Mouse (Mus musculus) erythroblast, embryonic 14.5 days (primary cell): ENCODE measurements around the gene Dpp4. TPM values are rescaled to one million over a fixed set of nuclear protein-coding genes. Genes with fewer than 3 reads are reported as not detected.

ENCODE experiments used
- H3K27me3 ChIP-seq: 2 replicates; pipeline ENCODE4 v1.6.1; 2012; ENCODE audit warnings: inconsistent platforms; ENCODE audit not compliant: control insufficient read depth
- H3K36me3 ChIP-seq: 2 replicates; pipeline ENCODE4 v1.6.1; 2012; ENCODE audit warnings: mild to moderate bottlenecking, inconsistent platforms; ENCODE audit not compliant: control insufficient read depth
- H3K4me1 ChIP-seq: 2 replicates; pipeline ENCODE4 v1.6.1; 2012; ENCODE audit warnings: inconsistent platforms; ENCODE audit not compliant: control insufficient read depth
- H3K4me3 ChIP-seq: replicated peaks from 2 replicates; pipeline ENCODE3; 2012; ENCODE audit warnings: moderate library complexity, mild to moderate bottlenecking, inconsistent platforms
- H3K9me3 ChIP-seq: 2 replicates; pipeline ENCODE4 v1.6.1; 2012; ENCODE audit warnings: low read length, inconsistent platforms, mixed read lengths; ENCODE audit not compliant: control insufficient read depth
- GATA1 ChIP-seq: IDR thresholded peaks from 2 replicates; pipeline ENCODE4 v1.6.1; 2012; ENCODE audit warnings: low read length, inconsistent platforms, mixed read lengths
- TAL1 ChIP-seq: IDR thresholded peaks from 3 replicates; pipeline ENCODE4 v1.6.1; 2012; ENCODE audit warnings: low read length, inconsistent platforms, mixed read lengths
- polyA plus RNA-seq: library from polyadenylated mRNA; stranded (reverse); fragments of >175 nt; gene quantifications from 2 replicates; pipeline ENCODE4 v1.2.3, GENCODE M21; 2012

Dpp4 gene
- polyA plus RNA-seq, 1 experiment: not detected

- Histone ChIP-seq H3K9me3 (no peaks in the 10 kb centered on the region), H3K36me3 (no peaks in the 10 kb centered on the region), H3K4me1 (no peaks in the 10 kb centered on the region), H3K27me3 (no peaks in the 10 kb centered on the region), H3K4me3 (no peak overlapping the region)
- TF ChIP-seq TAL1 (no peak), GATA1 (no peak)
Observed at GRCm38 (mm10) chr2:62346771-62347170, 65.3 kb downstream of the Dpp4 start.

- Histone ChIP-seq H3K27me3 (no peaks in the 10 kb centered on the region), H3K4me3 (no peak overlapping the region), H3K9me3 (no peaks in the 10 kb centered on the region), H3K36me3 (no peaks in the 10 kb centered on the region), H3K4me1 (no peaks in the 10 kb centered on the region)
- TF ChIP-seq TAL1 (no peak), GATA1 (no peak)
Observed at GRCm38 (mm10) chr2:62344367-62344766, 67.7 kb downstream of the Dpp4 start.

DNA sequence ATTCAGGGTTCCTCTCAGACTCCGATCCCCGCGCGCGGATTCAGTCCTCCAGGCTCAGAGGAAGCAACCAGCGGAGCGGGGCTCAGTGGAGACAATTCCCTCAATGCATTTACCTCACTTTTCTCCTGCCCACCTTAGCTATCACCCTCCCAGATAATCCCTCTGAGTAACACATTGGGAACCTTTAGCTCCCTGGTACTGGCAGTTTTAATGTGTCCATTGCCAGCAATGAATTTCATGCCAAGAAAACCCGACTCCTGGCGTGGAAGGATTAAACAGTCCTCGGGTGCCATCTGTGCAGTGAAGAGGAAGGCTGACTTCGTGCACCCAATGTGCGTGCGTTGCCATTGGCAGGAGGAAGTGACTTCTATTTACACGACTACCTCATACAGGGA is 70.3 kb downstream of the Dpp4 start:
- no peak overlapping the region for H3K4me3 ChIP-seq
- H3K9me3 ChIP-seq: no peaks in the 10 kb centered on the region
- no peaks in the 10 kb centered on the region for H3K4me1 ChIP-seq
- H3K36me3 ChIP-seq: no peaks in the 10 kb centered on the region
- TF ChIP-seq TAL1 (no peak), GATA1 (no peak)
- H3K27me3 ChIP-seq: no peaks in the 10 kb centered on the region

DNA sequence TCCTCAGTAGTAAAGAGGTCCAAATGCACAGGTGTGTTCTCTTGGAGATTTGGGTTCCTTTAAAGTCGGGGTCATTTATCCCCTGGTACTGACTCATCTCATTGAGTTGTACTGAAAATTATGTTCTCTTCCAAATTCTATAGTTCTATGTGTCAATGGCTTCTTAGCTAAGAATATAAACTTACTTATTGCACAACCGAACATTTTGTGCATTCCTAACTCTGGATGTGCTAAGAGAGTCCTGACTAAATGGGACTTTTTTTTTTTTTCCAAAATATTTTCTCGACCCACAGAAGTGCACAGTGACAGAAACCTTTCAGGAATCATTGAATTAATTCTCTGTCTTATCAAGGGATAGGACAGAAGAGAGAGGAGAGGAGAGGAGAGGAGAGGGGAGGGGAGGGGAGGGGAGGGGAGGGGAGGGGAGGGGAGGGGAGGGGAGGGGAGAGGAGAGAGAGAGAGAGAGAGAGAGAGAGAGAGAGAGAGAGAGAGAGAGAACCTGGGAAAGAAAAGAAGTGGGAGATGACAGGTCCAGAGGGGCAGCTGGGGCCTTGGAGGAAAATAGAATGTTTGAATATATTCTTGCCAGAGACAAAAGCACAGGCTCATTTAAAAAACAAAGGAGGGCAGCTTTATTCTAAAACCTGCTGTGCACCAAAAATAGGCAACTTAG is 70.8 kb downstream of the Dpp4 start:
- Histone ChIP-seq H3K27me3 (no peaks in the 10 kb centered on the region), H3K4me3 (no peak overlapping the region), H3K4me1 (no peaks in the 10 kb centered on the region), H3K9me3 (no peaks in the 10 kb centered on the region), H3K36me3 (no peaks in the 10 kb centered on the region)
- TF ChIP-seq TAL1: no peak
- TF ChIP-seq GATA1: no peak

DNA sequence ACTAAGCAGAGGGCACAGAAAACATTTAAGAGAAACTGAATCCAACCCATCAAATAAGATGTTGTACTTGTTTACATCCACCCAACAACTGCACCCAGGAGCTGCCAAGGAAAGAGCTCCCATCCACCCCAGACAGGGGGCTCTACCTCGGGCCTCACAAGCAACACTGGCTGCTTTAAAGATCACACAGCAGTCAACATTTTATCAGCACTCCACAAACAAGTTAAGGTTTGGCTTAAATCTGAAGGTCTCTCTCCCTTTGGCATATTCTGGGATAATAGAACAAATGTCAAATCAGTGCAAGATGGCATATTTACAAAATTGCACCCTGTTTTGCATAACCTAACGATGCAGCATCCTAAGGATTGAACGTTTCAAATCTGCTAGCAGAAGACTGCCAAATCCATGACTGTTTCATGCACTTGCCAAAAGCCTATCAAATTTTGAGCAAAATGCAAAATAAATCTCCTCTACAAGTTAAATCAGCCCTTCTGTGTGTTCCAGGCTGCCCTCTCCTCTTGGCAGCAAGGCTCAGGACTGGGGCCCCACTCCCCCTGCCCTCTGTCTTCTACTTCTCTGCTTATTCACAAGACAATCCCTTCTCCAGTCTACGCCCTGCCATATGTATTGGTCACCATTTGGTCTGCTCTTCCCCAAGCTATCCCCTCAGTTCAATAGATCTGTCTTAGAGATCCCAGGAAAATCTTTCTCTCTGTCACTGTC is 72.6 kb downstream of the Dpp4 start:
- no peaks in the 10 kb centered on the region for H3K36me3 ChIP-seq
- H3K4me3 ChIP-seq: no peak overlapping the region
- H3K9me3 ChIP-seq: no peaks in the 10 kb centered on the region
- no peaks in the 10 kb centered on the region for H3K4me1 ChIP-seq
- TF ChIP-seq GATA1 (no peak), TAL1 (no peak)
- no peaks in the 10 kb centered on the region for H3K27me3 ChIP-seq

GRCm38 (mm10) chr2:62337086-62337485 is 74.9 kb downstream of the Dpp4 start:
- no peak for TF ChIP-seq GATA1
- TF ChIP-seq TAL1: no peak
- Histone ChIP-seq H3K36me3 (no peaks in the 10 kb centered on the region), H3K4me1 (no peaks in the 10 kb centered on the region), H3K4me3 (no peak overlapping the region), H3K9me3 (no peaks in the 10 kb centered on the region), H3K27me3 (no peaks in the 10 kb centered on the region)

GRCm38 (mm10) chr2:62334397-62335243 is 77.4 kb downstream of the Dpp4 start:
- H3K36me3 ChIP-seq: no peaks in the 10 kb centered on the region
- H3K9me3 ChIP-seq: no peaks in the 10 kb centered on the region
- no peak overlapping the region for H3K4me3 ChIP-seq
- no peak for TF ChIP-seq GATA1
- TF ChIP-seq TAL1: no peak
- no peaks in the 10 kb centered on the region for H3K27me3 ChIP-seq
- no peaks in the 10 kb centered on the region for H3K4me1 ChIP-seq

DNA sequence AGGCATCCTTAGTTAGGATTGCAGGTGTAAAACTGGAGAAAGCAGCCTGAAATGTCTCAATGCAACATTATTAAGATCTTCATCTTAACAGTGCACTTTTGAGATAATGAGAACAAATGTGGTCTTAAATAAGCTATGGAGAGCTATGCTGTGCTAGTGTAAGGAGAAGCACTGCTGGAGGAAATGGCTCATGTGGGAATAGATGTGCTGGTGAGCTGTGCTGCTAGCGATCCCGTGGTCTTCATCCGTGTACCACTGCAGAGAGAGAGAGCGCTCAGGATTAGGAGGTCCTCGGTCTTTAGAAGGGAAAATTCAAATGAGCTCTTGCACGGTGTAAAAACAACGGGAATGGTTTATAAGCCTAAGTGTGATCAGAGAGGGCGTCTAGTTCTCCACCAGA is 79.6 kb downstream of the Dpp4 start:
- H3K9me3 ChIP-seq: no peaks in the 10 kb centered on the region
- no peaks in the 10 kb centered on the region for H3K4me1 ChIP-seq
- H3K27me3 ChIP-seq: no peaks in the 10 kb centered on the region
- no peak overlapping the region for H3K4me3 ChIP-seq
- no peak for TF ChIP-seq TAL1
- TF ChIP-seq GATA1: no peak
- no peaks in the 10 kb centered on the region for H3K36me3 ChIP-seq

DNA sequence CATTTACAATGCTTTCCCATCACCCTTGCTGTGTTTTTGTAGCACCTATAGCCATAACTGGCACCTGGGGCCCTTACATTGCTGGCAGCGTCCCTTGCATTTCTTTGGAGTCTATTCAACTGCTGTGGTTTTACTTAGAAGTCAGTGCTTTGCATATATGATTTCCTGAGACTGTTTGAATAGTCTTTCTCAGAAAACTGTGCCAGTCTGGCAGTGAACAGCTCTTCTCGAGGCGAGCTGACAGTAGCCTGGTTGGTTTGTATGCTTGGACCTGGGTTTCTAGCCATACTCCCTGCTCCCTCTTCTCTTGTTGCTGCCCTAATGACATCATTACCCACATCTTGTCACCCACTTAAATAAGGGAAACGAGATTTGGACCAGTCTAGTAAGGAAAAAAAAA is 80.1 kb downstream of the Dpp4 start:
- TF ChIP-seq TAL1 (no peak), GATA1 (no peak)
- H3K27me3 ChIP-seq: no peaks in the 10 kb centered on the region

More for the DNA sequence above, 80.1 kb downstream of the Dpp4 start:
- Histone ChIP-seq H3K9me3 (no peaks in the 10 kb centered on the region), H3K4me3 (no peak overlapping the region), H3K36me3 (no peaks in the 10 kb centered on the region), H3K4me1 (no peaks in the 10 kb centered on the region)
